Comparison of ENCODE assay signal across 8 mouse cellular contexts in the genomic region with DNA sequence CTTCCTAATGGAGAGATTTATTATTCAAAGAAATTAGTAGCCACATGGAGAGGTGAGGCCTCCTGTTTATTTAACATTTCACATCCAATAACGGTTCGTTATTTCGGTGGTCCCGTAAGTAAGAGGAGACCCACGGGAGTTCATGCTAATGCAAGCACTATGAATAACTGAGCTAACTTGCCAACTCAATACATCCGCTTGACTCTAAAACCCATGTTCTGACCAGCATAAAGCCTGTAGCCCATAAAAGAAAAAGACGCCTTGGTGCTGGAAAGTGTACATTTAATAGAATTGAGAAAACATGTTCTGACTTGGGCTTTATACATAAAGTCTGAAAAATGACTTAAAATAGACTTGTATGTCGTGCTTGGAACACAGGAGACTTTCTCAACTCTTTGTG.
"Had no signal": no experiment of that assay in that cellular context is flagged by ENCODE, and none has a peak within 500 bp of the region (broad histone marks: within the 10 kb centered on the region; RNA-seq: fewer than 3 reads in every experiment).

No protein-coding gene starts in this region.

- DNase-seq: right cerebral cortex, adult 18-20 months; right cerebral cortex, postnatal 25 days; spleen, adult 18-20 months; thymus, adult 18-20 months had no signal

- H3K9me3 ChIP-seq: neural tube, embryonic 13.5 days; neural tube, embryonic 15.5 days; stomach, embryonic 15.5 days had no signal

- H3K4me2 ChIP-seq: neural tube, embryonic 13.5 days; neural tube, embryonic 15.5 days; stomach, embryonic 15.5 days had no signal

- H3K36me3 ChIP-seq: neural tube, embryonic 13.5 days; neural tube, embryonic 15.5 days; stomach, embryonic 15.5 days had no signal

- H3K27me3 ChIP-seq: neural tube, embryonic 13.5 days; neural tube, embryonic 15.5 days; stomach, embryonic 15.5 days had no signal

- H3K4me1 ChIP-seq: neural tube, embryonic 13.5 days; neural tube, embryonic 15.5 days; stomach, embryonic 15.5 days had no signal

- H3K27ac ChIP-seq: neural tube, embryonic 13.5 days; neural tube, embryonic 15.5 days; stomach, embryonic 15.5 days; stomach, postnatal 0 days had no signal

- H3K4me3 ChIP-seq: neural tube, embryonic 13.5 days; neural tube, embryonic 15.5 days; stomach, embryonic 15.5 days had no signal

- H3K9ac ChIP-seq: neural tube, embryonic 13.5 days; neural tube, embryonic 15.5 days; stomach, embryonic 15.5 days had no signal
